Mouse (Mus musculus): ENCODE results near the gene Thbs3. TPM values are rescaled to one million over a fixed set of nuclear protein-coding genes. Genes with fewer than 3 reads are reported as not detected.

Gene Thbs3
- polyA plus RNA-seq, 1 experiment from 2014 or later, result 18.4 TPM

GRCm38 (mm10) chr3:89231345-89231744 lies 16.4 kb downstream of the Thbs3 start:
- Histone ChIP-seq H3K36me3 (ENCODE audit: insufficient read depth, low read length) (no peaks in the 10 kb centered on the region), H3K4me1 (ENCODE audit: insufficient read depth, low read length) (peaks cover 46% of the 10 kb centered on the region), H3K4me2 (replicated peaks; ENCODE audit: low read depth, low read length) (peak overlapping the region; percentile 9; the same call in 1 of the 2 replicates), H3K9ac (replicated peaks; ENCODE audit: low read length) (no peak overlapping the region), H3K9me3 (ENCODE audit: low read length) (no peaks in the 10 kb centered on the region), H3K27ac (ENCODE audit: low read length) (no peak overlapping the region), H3K27me3 (ENCODE audit: insufficient read depth, low read length) (no peaks in the 10 kb centered on the region; the same call in 1 of the 2 replicates), H3K4me3 (ENCODE audit: low read length) (peak overlapping the region; percentile 4; the same call in 1 of the 2 replicates)
- WGBS, result 56% methylated on average over 7 of the region's 7 CpGs
- ATAC-seq (ENCODE audit: low FRiP score, low TSS enrichment), result no peak

- no peaks in the 10 kb centered on the region; the same call in 1 of the 2 replicates for H3K27me3 ChIP-seq (ENCODE audit: insufficient read depth, low read length)
- WGBS, result 76% methylated on average over 16 of the region's 16 CpGs
- no peak for ATAC-seq (ENCODE audit: low FRiP score, low TSS enrichment)
- peak overlapping the region; percentile 4; the same call in 1 of the 2 replicates for H3K4me3 ChIP-seq (ENCODE audit: low read length)
- H3K4me1 ChIP-seq (ENCODE audit: insufficient read depth, low read length), result peaks cover 41% of the 10 kb centered on the region
- no peaks in the 10 kb centered on the region for H3K9me3 ChIP-seq (ENCODE audit: low read length)
- no peak overlapping the region; the same call in 1 of the 2 replicates for H3K27ac ChIP-seq (ENCODE audit: low read length)
- no peaks in the 10 kb centered on the region for H3K36me3 ChIP-seq (ENCODE audit: insufficient read depth, low read length)
- H3K4me2 ChIP-seq (replicated peaks; ENCODE audit: low read depth, low read length), result peak overlapping the region; percentile 27; the same call in 1 of the 2 replicates
- H3K9ac ChIP-seq (replicated peaks; ENCODE audit: low read length), result no peak overlapping the region
Observed at GRCm38 (mm10) chr3:89231772-89232275, 16.8 kb downstream of the Thbs3 start.

- Histone ChIP-seq H3K4me1 (ENCODE audit: insufficient read depth, low read length) (peaks cover 34% of the 10 kb centered on the region), H3K36me3 (ENCODE audit: insufficient read depth, low read length) (0 out of 2 replicates have a peak, but pooled peaks cover 3% of the 10 kb centered on the region), H3K27ac (ENCODE audit: low read length) (peak overlapping the region; percentile 83), H3K9me3 (ENCODE audit: low read length) (no peaks in the 10 kb centered on the region), H3K27me3 (ENCODE audit: insufficient read depth, low read length) (no peaks in the 10 kb centered on the region; the same call in 1 of the 2 replicates), H3K4me3 (ENCODE audit: low read length) (no peak overlapping the region), H3K4me2 (replicated peaks; ENCODE audit: low read depth, low read length) (no peak overlapping the region), H3K9ac (replicated peaks; ENCODE audit: low read length) (0 out of 2 replicates have a peak overlapping the region, but pooled peaks have one; percentile 31)
- WGBS, result 58% methylated on average over 6 of the region's 6 CpGs
- ATAC-seq (ENCODE audit: low FRiP score, low TSS enrichment), result no peak
Observed at GRCm38 (mm10) chr3:89232614-89233013, 17.6 kb downstream of the Thbs3 start.

GRCm38 (mm10) chr3:89233562-89234110 lies 18.7 kb downstream of the Thbs3 start:
- H3K4me2 ChIP-seq (replicated peaks; ENCODE audit: low read depth, low read length), result no peak overlapping the region
- H3K9me3 ChIP-seq (ENCODE audit: low read length), result no peaks in the 10 kb centered on the region
- H3K27me3 ChIP-seq (ENCODE audit: insufficient read depth, low read length), result no peaks in the 10 kb centered on the region; the same call in 1 of the 2 replicates
- 0 out of 2 replicates have a peak, but pooled peaks cover 3% of the 10 kb centered on the region for H3K36me3 ChIP-seq (ENCODE audit: insufficient read depth, low read length)
- H3K27ac ChIP-seq (ENCODE audit: low read length), result peak overlapping the region; percentile 83
- H3K4me3 ChIP-seq (ENCODE audit: low read length), result no peak overlapping the region
- 67% methylated on average over 14 of the region's 14 CpGs for WGBS
- ATAC-seq (ENCODE audit: low FRiP score, low TSS enrichment), result peak; percentile 28
- H3K4me1 ChIP-seq (ENCODE audit: insufficient read depth, low read length), result peaks cover 36% of the 10 kb centered on the region
- H3K9ac ChIP-seq (replicated peaks; ENCODE audit: low read length), result no peak overlapping the region

GRCm38 (mm10) chr3:89236516-89236915 lies 21.5 kb downstream of the Thbs3 start:
- no peak overlapping the region for H3K4me3 ChIP-seq (ENCODE audit: low read length)
- H3K9me3 ChIP-seq (ENCODE audit: low read length), result no peaks in the 10 kb centered on the region
- ATAC-seq (ENCODE audit: low FRiP score, low TSS enrichment), result no peak
- H3K27ac ChIP-seq (ENCODE audit: low read length), result no peak overlapping the region
- H3K4me1 ChIP-seq (ENCODE audit: insufficient read depth, low read length), result peaks cover 22% of the 10 kb centered on the region
- no peak overlapping the region for H3K4me2 ChIP-seq (replicated peaks; ENCODE audit: low read depth, low read length)
- H3K9ac ChIP-seq (replicated peaks; ENCODE audit: low read length), result no peak overlapping the region
- H3K36me3 ChIP-seq (ENCODE audit: insufficient read depth, low read length), result 0 out of 2 replicates have a peak, but pooled peaks cover 3% of the 10 kb centered on the region
- 80% methylated on average over 10 of the region's 10 CpGs for WGBS
- no peaks in the 10 kb centered on the region for H3K27me3 ChIP-seq (ENCODE audit: insufficient read depth, low read length)

GRCm38 (mm10) chr3:89237682-89238081 lies 22.7 kb downstream of the Thbs3 start:
- Histone ChIP-seq H3K36me3 (ENCODE audit: insufficient read depth, low read length) (0 out of 2 replicates have a peak, but pooled peaks cover 3% of the 10 kb centered on the region), H3K4me3 (ENCODE audit: low read length) (no peak overlapping the region), H3K4me2 (replicated peaks; ENCODE audit: low read depth, low read length) (no peak overlapping the region), H3K27me3 (ENCODE audit: insufficient read depth, low read length) (no peaks in the 10 kb centered on the region), H3K4me1 (ENCODE audit: insufficient read depth, low read length) (peaks cover 19% of the 10 kb centered on the region), H3K27ac (ENCODE audit: low read length) (no peak overlapping the region), H3K9ac (replicated peaks; ENCODE audit: low read length) (no peak overlapping the region), H3K9me3 (ENCODE audit: low read length) (no peaks in the 10 kb centered on the region)
- 93% methylated on average over 21 of the region's 21 CpGs for WGBS
- no peak for ATAC-seq (ENCODE audit: low FRiP score, low TSS enrichment)

- Histone ChIP-seq H3K4me2 (replicated peaks; ENCODE audit: low read depth, low read length) (no peak overlapping the region), H3K9me3 (ENCODE audit: low read length) (no peaks in the 10 kb centered on the region), H3K9ac (replicated peaks; ENCODE audit: low read length) (no peak overlapping the region), H3K4me3 (ENCODE audit: low read length) (no peak overlapping the region), H3K36me3 (ENCODE audit: insufficient read depth, low read length) (0 out of 2 replicates have a peak, but pooled peaks cover 3% of the 10 kb centered on the region), H3K27ac (ENCODE audit: low read length) (no peak overlapping the region), H3K27me3 (ENCODE audit: insufficient read depth, low read length) (no peaks in the 10 kb centered on the region), H3K4me1 (ENCODE audit: insufficient read depth, low read length) (peaks cover 20% of the 10 kb centered on the region)
- WGBS, result 54% methylated on average over 11 of the region's 12 CpGs
- 0 out of 2 replicates have a peak, but pooled peaks have one; percentile 16 for ATAC-seq (ENCODE audit: low FRiP score, low TSS enrichment)
Observed at GRCm38 (mm10) chr3:89238494-89238893, 23.5 kb downstream of the Thbs3 start.

- H3K9ac ChIP-seq (replicated peaks; ENCODE audit: low read length), result no peak overlapping the region
- peaks cover 48% of the 10 kb centered on the region for H3K4me1 ChIP-seq (ENCODE audit: insufficient read depth, low read length)
- H3K9me3 ChIP-seq (ENCODE audit: low read length), result no peaks in the 10 kb centered on the region
- ATAC-seq (ENCODE audit: low FRiP score, low TSS enrichment), result no peak
- H3K4me2 ChIP-seq (replicated peaks; ENCODE audit: low read depth, low read length), result no peak overlapping the region
- 0 out of 2 replicates have a peak, but pooled peaks cover 3% of the 10 kb centered on the region for H3K36me3 ChIP-seq (ENCODE audit: insufficient read depth, low read length)
- peaks cover 7% of the 10 kb centered on the region; the same call in 1 of the 2 replicates for H3K27me3 ChIP-seq (ENCODE audit: insufficient read depth, low read length)
- 72% methylated on average over 9 of the region's 9 CpGs for WGBS
- no peak overlapping the region for H3K27ac ChIP-seq (ENCODE audit: low read length)
- H3K4me3 ChIP-seq (ENCODE audit: low read length), result no peak overlapping the region
Observed at GRCm38 (mm10) chr3:89242331-89242895, 27.4 kb downstream of the Thbs3 start.

GRCm38 (mm10) chr3:89243609-89244008 lies 28.6 kb downstream of the Thbs3 start:
- H3K4me2 ChIP-seq (replicated peaks; ENCODE audit: low read depth, low read length), result peak overlapping the region; percentile 92
- peak; percentile 59 for ATAC-seq (ENCODE audit: low FRiP score, low TSS enrichment)
- H3K36me3 ChIP-seq (ENCODE audit: insufficient read depth, low read length), result 0 out of 2 replicates have a peak, but pooled peaks cover 2% of the 10 kb centered on the region
- peaks cover 7% of the 10 kb centered on the region; the same call in 1 of the 2 replicates for H3K27me3 ChIP-seq (ENCODE audit: insufficient read depth, low read length)
- 12% methylated on average over 14 of the region's 14 CpGs for WGBS
- H3K4me1 ChIP-seq (ENCODE audit: insufficient read depth, low read length), result peaks cover 43% of the 10 kb centered on the region
- 0 out of 2 replicates have a peak overlapping the region, but pooled peaks have one; percentile 26 for H3K9ac ChIP-seq (replicated peaks; ENCODE audit: low read length)
- H3K27ac ChIP-seq (ENCODE audit: low read length), result peak overlapping the region; percentile 43; the same call in 1 of the 2 replicates
- no peaks in the 10 kb centered on the region for H3K9me3 ChIP-seq (ENCODE audit: low read length)
- peak overlapping the region; percentile 89 for H3K4me3 ChIP-seq (ENCODE audit: low read length)

Measured in kidney, embryonic 16.5 days (tissue).